Mouse (Mus musculus): ENCODE results near the gene 0610037L13Rik. TPM values are rescaled to one million over a fixed set of nuclear protein-coding genes. Genes with fewer than 3 reads are reported as not detected.

0610037L13Rik gene
- polyA plus RNA-seq, 1 experiment from 2014 or later, result 102 TPM

DNA sequence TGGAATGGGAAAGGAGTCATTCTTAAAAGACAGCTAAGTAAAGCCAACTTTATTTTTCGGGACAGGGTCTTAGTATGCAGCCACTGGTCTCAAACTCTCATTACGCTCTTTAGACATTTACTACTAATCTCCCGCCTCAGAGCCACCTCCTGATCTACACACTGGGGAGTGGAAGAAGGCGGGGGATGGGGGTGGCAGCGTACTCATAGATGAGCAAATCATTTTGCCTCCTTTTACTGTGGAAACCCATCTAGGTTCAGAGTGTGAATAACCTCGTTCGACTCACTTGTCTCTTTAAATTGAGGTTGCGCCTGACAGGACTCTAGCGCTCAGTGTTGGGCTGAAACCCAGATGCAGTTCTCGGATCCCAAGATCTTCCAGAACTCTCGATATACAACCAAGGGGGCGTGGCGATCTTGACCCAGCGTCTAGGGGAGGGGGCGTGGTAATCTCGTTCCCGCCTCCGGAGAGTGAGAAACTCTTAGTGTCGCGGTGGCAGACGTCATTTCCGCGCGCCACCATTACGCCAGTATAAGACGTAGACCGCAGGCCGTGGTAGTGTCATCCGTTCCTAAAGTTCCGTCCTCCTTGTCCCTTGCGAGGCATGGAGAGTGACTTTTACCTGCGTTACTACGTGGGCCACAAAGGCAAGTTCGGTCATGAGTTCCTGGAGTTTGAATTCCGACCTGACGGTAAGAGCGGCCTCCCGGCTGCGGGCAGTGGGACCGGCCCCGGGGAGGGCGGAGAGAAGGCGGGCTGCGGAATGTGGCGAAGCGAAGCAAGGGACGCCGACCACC is 10.2 kb upstream of the 0610037L13Rik start, which contains the start of gene Magoh:
TSS of gene Magoh (plus strand) at position 502 of the 797 bp plus-strand sequence.
- Histone ChIP-seq H3K4me1 (peaks cover 10% of the 10 kb centered on the region), H3K9me3 (no peaks in the 10 kb centered on the region), H3K27ac (peak within 1 kb of the TSS; percentile 89), H3K27me3 (ENCODE audit: insufficient read depth, poor library complexity, severe bottlenecking) (no peaks in the 10 kb centered on the region), H3K4me3 (peak within 1 kb of the TSS; percentile 72), H3K36me3 (peaks cover 31% of the 10 kb centered on the region)
- DNase-seq (ENCODE audit: low spot score), result peak; percentile 97
- 3% methylated on average over 48 of the region's 48 CpGs for WGBS

DNA sequence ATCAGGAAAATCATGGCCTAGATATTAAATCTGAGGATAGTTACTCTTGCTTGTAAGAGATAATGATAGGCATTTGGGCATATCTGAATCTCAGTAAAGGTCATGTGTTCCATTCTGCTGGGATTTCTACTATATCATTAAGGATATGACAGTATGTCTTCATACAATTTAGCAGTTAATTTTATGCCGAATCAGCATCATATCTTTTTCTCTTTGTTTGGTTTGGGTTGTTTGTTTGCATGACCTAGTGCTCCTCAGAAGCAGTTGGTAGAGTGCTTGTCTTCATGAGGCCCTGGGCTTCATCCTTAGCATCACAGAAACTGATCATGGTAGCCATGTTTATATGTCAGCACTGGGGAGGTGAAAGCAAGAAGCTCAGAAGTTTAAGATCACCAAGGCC is 8.0 kb upstream of the 0610037L13Rik start:
- H3K4me1 ChIP-seq, result peaks cover 10% of the 10 kb centered on the region
- H3K36me3 ChIP-seq, result peaks cover 52% of the 10 kb centered on the region
- H3K4me3 ChIP-seq, result no peak overlapping the region
- no peak for DNase-seq (ENCODE audit: low spot score)
- 88% methylated on average over 1 of the region's 1 CpGs for WGBS
- H3K27me3 ChIP-seq (ENCODE audit: insufficient read depth, poor library complexity, severe bottlenecking), result no peaks in the 10 kb centered on the region
- H3K9me3 ChIP-seq, result no peaks in the 10 kb centered on the region
- H3K27ac ChIP-seq, result no peak overlapping the region

DNA sequence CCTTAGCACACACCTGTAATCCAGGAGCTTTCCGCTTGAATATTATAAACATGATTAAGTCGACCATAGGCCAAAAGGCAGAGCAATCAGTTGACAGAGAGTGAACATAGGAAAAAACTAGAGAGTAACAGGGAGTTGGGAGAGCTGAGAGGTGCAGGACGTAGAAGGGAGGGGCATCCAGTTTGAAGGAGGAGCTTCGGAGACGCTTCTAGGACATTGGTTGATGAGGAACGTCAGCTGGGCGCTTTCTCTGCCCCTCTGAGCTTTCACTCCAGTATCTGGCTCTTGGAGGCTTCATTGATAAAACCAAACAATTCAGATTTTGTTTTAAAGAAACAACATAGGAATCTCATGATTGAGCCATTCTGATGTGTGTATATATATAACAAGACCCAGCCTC is 3.2 kb upstream of the 0610037L13Rik start:
- no peak for DNase-seq (ENCODE audit: low spot score)
- peaks cover 64% of the 10 kb centered on the region for H3K36me3 ChIP-seq
- H3K9me3 ChIP-seq, result no peaks in the 10 kb centered on the region
- no peaks in the 10 kb centered on the region for H3K27me3 ChIP-seq (ENCODE audit: insufficient read depth, poor library complexity, severe bottlenecking)
- H3K4me3 ChIP-seq, result no peak overlapping the region
- 79% methylated on average over 7 of the region's 7 CpGs for WGBS
- H3K27ac ChIP-seq, result no peak overlapping the region
- peaks cover 18% of the 10 kb centered on the region for H3K4me1 ChIP-seq

DNA sequence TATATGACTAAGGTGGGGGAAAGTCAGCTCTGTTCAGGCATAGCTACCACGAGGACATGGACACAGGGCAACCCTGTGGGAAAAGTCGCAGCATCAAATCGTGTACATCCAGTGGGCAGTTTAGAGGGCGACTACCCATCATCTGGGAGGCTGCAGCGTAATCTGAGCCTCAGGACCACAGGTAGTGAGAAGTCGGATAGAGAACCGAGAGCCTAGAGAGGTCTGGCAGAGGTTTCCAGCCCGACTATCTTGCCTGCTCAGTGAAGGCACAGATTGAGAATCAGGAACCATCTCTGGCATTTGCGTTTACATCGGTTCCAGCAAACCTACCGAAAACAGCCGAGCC is 255 bp upstream of the 0610037L13Rik start:
- Histone ChIP-seq H3K27ac (peak overlapping the region; percentile 90), H3K36me3 (peaks cover 63% of the 10 kb centered on the region), H3K4me1 (peaks cover 18% of the 10 kb centered on the region), H3K9me3 (no peaks in the 10 kb centered on the region), H3K4me3 (peak overlapping the region; percentile 69), H3K27me3 (ENCODE audit: insufficient read depth, poor library complexity, severe bottlenecking) (no peaks in the 10 kb centered on the region)
- under 1% methylated on average over 12 of the region's 12 CpGs for WGBS
- peak; percentile 81 for DNase-seq (ENCODE audit: low spot score)

DNA sequence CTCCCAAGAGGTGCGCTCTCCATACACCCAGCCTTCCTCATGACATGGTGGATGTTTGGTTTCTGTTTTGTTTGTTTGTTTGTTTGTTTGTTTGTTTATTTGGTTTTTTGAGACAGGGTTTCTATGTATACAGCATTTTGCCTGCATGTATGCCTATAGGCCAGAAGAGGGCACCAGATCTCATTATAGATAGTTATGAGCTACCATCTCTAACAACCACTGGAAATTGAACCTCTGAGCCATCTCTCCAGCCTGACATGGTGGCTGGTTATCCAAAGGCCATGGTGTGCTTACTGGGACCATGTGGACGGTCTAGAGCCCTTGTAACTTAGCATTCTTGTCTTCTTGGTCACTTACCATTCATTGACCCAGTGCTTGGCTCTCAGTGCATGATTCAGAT is 3.0 kb downstream of the 0610037L13Rik start:
- Histone ChIP-seq H3K4me3 (no peak overlapping the region), H3K9me3 (no peaks in the 10 kb centered on the region), H3K36me3 (peaks cover 58% of the 10 kb centered on the region), H3K4me1 (peaks cover 18% of the 10 kb centered on the region), H3K27me3 (ENCODE audit: insufficient read depth, poor library complexity, severe bottlenecking) (no peaks in the 10 kb centered on the region), H3K27ac (no peak overlapping the region)
- DNase-seq (ENCODE audit: low spot score), result no peak
- WGBS, result 79% methylated on average over 2 of the region's 2 CpGs

DNA sequence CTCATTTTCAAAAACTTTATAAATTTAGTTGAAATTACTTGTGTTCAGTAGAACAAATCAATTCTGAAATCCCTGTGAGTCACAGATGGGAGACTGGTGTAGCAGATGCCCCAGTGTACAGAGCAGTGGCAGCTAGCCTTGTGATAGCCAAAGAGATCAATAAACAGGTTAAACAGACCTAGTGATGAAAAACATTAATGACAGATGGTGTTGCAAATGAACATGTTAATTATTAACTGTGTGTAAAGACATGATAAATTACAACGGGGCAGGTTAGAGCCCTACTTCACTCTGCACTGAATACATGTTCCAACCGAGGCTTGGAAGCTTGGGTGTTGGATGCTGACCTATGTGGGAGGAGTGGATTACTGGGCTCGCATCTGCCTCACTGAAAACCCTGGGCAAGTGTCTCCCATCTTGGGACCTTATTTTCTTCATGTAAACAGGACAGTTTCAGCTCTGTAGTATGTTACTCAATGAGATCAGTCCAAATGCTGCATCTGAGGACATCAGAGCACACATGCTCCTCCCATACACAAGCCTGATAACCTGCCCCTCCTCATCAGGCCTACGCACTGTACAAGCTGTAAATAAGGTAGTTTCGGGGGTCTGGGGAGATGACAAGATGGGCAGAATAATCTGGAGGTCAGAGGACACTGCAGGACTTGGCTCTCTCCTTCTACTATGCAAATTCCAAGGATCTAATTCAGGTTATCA is 9.8 kb downstream of the 0610037L13Rik start:
- H3K4me3 ChIP-seq, result no peak overlapping the region
- H3K36me3 ChIP-seq, result peaks cover 56% of the 10 kb centered on the region
- peaks cover 9% of the 10 kb centered on the region for H3K4me1 ChIP-seq
- 82% methylated on average over 5 of the region's 5 CpGs for WGBS
- no peak for DNase-seq (ENCODE audit: low spot score)
- no peaks in the 10 kb centered on the region for H3K27me3 ChIP-seq (ENCODE audit: insufficient read depth, poor library complexity, severe bottlenecking)
- H3K9me3 ChIP-seq, result no peaks in the 10 kb centered on the region
- no peak overlapping the region for H3K27ac ChIP-seq

DNA sequence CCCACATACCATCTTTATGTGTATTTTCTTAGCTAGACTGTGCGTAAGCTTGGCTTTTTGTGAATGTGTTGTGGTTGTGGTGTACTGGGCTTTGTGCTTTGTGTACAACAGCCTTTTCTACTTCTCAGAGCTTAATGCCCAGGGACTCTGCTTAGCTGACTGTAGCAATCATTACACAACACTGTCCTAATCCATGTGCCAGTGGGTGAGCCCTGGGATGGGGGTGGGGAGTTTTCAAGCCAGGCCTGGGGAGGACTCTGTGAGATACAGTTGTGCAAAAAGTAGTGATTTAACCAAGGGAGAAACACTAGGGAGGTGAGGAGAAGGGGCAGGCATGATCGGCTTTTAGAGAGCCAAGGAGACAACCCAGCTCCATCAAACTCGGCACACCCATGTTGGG is 10.6 kb downstream of the 0610037L13Rik start:
- Histone ChIP-seq H3K4me1 (peaks cover 12% of the 10 kb centered on the region), H3K27me3 (ENCODE audit: insufficient read depth, poor library complexity, severe bottlenecking) (no peaks in the 10 kb centered on the region), H3K4me3 (no peak overlapping the region), H3K9me3 (no peaks in the 10 kb centered on the region), H3K27ac (no peak overlapping the region), H3K36me3 (peaks cover 58% of the 10 kb centered on the region)
- DNase-seq (ENCODE audit: low spot score), result no peak
- 84% methylated on average over 3 of the region's 3 CpGs for WGBS

DNA sequence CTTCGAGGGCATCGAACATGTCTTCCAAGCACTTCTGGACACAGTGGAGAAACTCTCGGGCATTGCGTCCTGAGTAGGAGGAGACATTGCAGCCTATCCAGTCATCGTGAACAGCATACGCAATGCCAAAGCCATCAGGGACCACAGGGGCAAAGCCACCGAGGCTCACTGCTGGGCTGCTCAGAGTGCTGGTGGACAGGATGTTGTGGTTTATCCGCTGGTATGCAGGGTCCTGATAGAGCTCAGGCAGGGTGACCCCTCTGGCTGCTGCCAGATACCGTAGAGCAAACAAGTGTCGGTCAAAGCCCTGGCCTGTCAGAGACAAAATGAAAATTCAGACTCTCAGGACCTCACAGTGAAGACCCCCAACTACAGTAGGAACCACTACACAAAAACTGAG is 14.6 kb downstream of the 0610037L13Rik start:
- Histone ChIP-seq H3K36me3 (peaks cover 59% of the 10 kb centered on the region), H3K4me1 (peaks cover 12% of the 10 kb centered on the region), H3K27ac (no peak overlapping the region), H3K9me3 (no peaks in the 10 kb centered on the region), H3K4me3 (no peak overlapping the region), H3K27me3 (ENCODE audit: insufficient read depth, poor library complexity, severe bottlenecking) (no peaks in the 10 kb centered on the region)
- no peak for DNase-seq (ENCODE audit: low spot score)
- WGBS, result 68% methylated on average over 10 of the region's 10 CpGs

DNA sequence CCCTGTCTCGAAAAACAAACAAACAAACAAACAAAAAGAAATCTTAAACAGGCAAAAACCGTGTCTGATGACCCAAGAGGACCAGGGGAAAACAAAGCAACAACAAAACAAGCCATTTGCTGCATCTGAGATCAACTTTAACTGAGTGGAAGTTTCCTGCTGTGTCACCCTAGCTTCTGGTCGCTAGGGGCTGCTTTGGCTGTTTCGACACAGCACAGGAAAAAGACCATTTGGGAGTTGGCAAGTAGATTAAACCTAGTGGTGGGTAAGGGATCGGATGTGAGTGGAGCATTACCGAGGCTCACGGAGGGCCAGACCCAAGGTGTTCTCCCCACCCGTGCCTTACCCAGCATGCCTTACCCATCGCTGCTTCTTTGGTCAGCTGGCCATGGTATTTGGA is 16.9 kb downstream of the 0610037L13Rik start:
- peaks cover 71% of the 10 kb centered on the region for H3K36me3 ChIP-seq
- peaks cover 10% of the 10 kb centered on the region for H3K4me1 ChIP-seq
- H3K9me3 ChIP-seq, result no peaks in the 10 kb centered on the region
- H3K27me3 ChIP-seq (ENCODE audit: insufficient read depth, poor library complexity, severe bottlenecking), result no peaks in the 10 kb centered on the region
- DNase-seq (ENCODE audit: low spot score), result no peak
- H3K27ac ChIP-seq, result no peak overlapping the region
- no peak overlapping the region for H3K4me3 ChIP-seq
- WGBS, result 89% methylated on average over 9 of the region's 9 CpGs

DNA sequence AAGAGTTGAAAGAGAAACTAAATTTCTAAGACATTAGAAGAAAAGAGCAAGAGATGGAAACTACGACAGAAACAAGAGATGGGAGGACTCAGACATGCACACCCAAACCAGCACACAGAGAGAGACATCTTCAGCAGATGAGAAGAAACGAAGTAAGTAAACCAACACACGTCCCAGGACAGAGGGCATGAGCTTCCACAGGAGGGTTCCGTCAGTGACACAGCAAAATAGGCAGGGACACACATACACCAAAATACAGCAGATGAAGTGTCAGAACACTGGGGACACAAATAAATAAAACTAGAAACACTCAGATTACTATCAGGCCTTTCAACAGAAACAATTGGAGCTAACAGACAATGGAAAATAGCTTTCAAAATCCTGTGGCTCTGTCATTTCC is 20.4 kb downstream of the 0610037L13Rik start:
- Histone ChIP-seq H3K4me3 (no peak overlapping the region), H3K36me3 (peaks cover 77% of the 10 kb centered on the region), H3K4me1 (no peaks in the 10 kb centered on the region), H3K27me3 (ENCODE audit: insufficient read depth, poor library complexity, severe bottlenecking) (no peaks in the 10 kb centered on the region), H3K27ac (no peak overlapping the region), H3K9me3 (no peaks in the 10 kb centered on the region)
- no peak for DNase-seq (ENCODE audit: low spot score)
- 88% methylated on average over 4 of the region's 4 CpGs for WGBS

DNA sequence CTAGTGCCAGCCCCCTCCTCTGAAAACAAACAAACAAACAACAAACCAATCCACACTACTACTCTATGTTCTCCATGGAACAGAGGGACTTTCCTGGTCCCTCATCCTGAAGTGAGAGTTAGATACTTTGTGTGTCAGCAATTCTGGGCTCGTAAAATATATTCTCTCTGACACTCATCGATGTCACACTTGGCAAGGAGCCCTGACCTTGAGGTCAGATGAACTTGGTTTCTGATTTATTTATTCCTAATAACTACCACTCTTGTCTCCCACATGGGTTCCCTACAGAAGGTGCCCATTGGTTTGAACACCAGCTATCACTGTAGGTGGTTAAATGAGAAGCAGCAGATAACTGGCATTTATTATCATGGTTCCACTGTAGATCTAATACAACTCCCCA is 30.7 kb downstream of the 0610037L13Rik start:
- Histone ChIP-seq H3K36me3 (0 out of 2 replicates have a peak, but pooled peaks cover 6% of the 10 kb centered on the region), H3K4me3 (no peak overlapping the region), H3K27ac (no peak overlapping the region), H3K9me3 (no peaks in the 10 kb centered on the region), H3K4me1 (peaks cover 28% of the 10 kb centered on the region), H3K27me3 (ENCODE audit: insufficient read depth, poor library complexity, severe bottlenecking) (no peaks in the 10 kb centered on the region)
- no peak for DNase-seq (ENCODE audit: low spot score)
- WGBS, result 89% methylated on average over 2 of the region's 2 CpGs

DNA sequence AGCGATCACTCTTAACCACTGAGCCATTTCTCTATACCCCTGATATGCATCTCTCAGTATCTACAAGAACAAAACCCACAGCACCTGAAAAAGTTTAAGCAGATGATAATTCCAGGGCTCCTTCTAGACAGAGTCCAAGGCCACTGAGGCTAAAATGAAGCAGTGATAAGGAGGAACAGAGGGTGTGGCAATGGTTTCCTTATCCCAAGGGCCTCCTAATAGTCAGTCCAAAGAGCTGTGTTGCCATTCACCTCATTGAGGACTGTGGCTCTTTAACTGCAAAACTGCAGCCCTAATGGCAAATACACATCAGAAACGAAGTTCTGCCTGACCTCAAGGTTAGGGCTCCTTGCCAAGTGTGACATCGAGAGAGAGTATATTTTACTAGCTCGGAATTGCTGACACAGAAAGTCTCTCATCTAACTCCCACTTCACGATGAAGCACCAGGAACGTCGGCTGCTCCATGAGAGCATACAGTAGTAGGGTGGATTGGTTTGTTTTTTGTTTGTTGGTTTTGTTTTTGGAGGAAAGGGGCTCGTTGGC is 31.6 kb downstream of the 0610037L13Rik start:
- no peak overlapping the region for H3K27ac ChIP-seq
- 79% methylated on average over 8 of the region's 8 CpGs for WGBS
- no peaks in the 10 kb centered on the region for H3K27me3 ChIP-seq (ENCODE audit: insufficient read depth, poor library complexity, severe bottlenecking)
- H3K4me3 ChIP-seq, result no peak overlapping the region
- H3K9me3 ChIP-seq, result no peaks in the 10 kb centered on the region
- DNase-seq (ENCODE audit: low spot score), result no peak
- 0 out of 2 replicates have a peak, but pooled peaks cover 6% of the 10 kb centered on the region for H3K36me3 ChIP-seq
- peaks cover 28% of the 10 kb centered on the region for H3K4me1 ChIP-seq

DNA sequence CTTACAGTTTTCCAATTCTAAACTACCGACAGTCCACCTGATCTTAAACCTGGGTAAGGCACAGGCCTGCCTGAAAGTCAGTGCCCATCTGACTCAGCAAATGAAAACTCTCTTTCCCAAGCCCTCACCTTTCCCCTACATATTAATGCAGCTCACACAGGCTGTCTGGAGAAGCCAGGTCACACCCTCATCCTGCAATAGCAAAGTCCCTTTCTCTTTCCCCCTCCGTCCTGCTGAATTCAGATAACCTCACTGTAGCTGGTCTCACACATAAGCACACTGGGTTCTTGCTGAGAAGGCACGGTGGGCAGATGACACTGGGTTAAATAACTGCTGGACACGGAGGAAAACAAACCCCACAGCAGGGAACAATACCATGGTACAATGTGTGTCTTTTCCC is 32.3 kb downstream of the 0610037L13Rik start:
- peaks cover 28% of the 10 kb centered on the region for H3K4me1 ChIP-seq
- H3K27me3 ChIP-seq (ENCODE audit: insufficient read depth, poor library complexity, severe bottlenecking), result no peaks in the 10 kb centered on the region
- peak overlapping the region; percentile 93; the same call in 1 of the 2 replicates for H3K4me3 ChIP-seq
- DNase-seq (ENCODE audit: low spot score), result no peak
- WGBS, result 70% methylated on average over 4 of the region's 4 CpGs
- no peaks in the 10 kb centered on the region for H3K9me3 ChIP-seq
- peak overlapping the region; percentile 56 for H3K27ac ChIP-seq
- 0 out of 2 replicates have a peak, but pooled peaks cover 6% of the 10 kb centered on the region for H3K36me3 ChIP-seq

Measured in heart, embryonic 10.5 days (tissue).